Mouse (Mus musculus) intestine, embryonic 16.5 days (tissue): ENCODE results near the gene Slc22a4. TPM values are rescaled to one million over a fixed set of nuclear protein-coding genes. Genes with fewer than 3 reads are reported as not detected.
A peak's percentile ranks its signal among the peaks of the same experiment; 100 is the strongest.
"Not testable (repeated sequence)": the region's sequence is repeated elsewhere in the genome, so short reads cannot be mapped to it uniquely, and the experiment has no call there.

Experiments used
- ATAC-seq: fragments of 200-750 bp; cut with Nextera tagmentation; 2 replicates; pipeline ENCODE4 v1.8.0; 2017; ENCODE audit warnings: moderate TSS enrichment, moderate library complexity
- H3K27ac ChIP-seq: fragments of 300-500 bp; sonication (generic); 2 replicates; pipeline ENCODE4 v1.5.1; 2014; ENCODE audit warnings: mild to moderate bottlenecking, low read length
- H3K27me3 ChIP-seq: fragments of 300-500 bp; sonication (generic); replicated peaks from 2 replicates; pipeline ENCODE4 v1.6.1; 2014; ENCODE audit warnings: low read length, control low read depth, mixed read lengths; ENCODE audit not compliant: control insufficient read depth, insufficient read depth
- H3K36me3 ChIP-seq: fragments of 300-500 bp; sonication (generic); 2 replicates; pipeline ENCODE4 v1.6.1; 2014; ENCODE audit warnings: low read length, control low read depth; ENCODE audit not compliant: control insufficient read depth, insufficient read depth
- H3K4me1 ChIP-seq: fragments of 300-500 bp; sonication (generic); 2 replicates; pipeline ENCODE4 v1.6.1; 2014; ENCODE audit warnings: low read length, control low read depth, mixed read lengths; ENCODE audit not compliant: control insufficient read depth, insufficient read depth
- H3K4me2 ChIP-seq: fragments of 300-500 bp; sonication (generic); 2 replicates; pipeline ENCODE4 v1.6.1; 2014; ENCODE audit warnings: low read depth, low read length, control low read depth
- H3K4me3 ChIP-seq: fragments of 300-500 bp; sonication (generic); 2 replicates; pipeline ENCODE4 v1.5.1; 2014; ENCODE audit warnings: mild to moderate bottlenecking, low read length
- H3K9ac ChIP-seq: fragments of 300-500 bp; sonication (generic); 2 replicates; pipeline ENCODE4 v1.6.1; 2014; ENCODE audit warnings: low read depth, low read length
- H3K9me3 ChIP-seq: fragments of 300-500 bp; sonication (generic); 2 replicates; pipeline ENCODE4 v1.6.1; 2016; ENCODE audit warnings: low read length, control low read depth; ENCODE audit not compliant: control insufficient read depth
- WGBS: fragments of 180-500 bp; shearing (Covaris S2); extraction: QIAGEN DNeasy Blood & Tissue Kit; methylation state at CpG from one replicate; pipeline ENCODE4 v1.1.7; 2014; 5-methylcytosine and 5-hydroxymethylcytosine counted together
- polyA plus RNA-seq: library from polyadenylated mRNA; unstranded; fragments of >200 nt; fragmentation: Nextera tagmentation; extraction: Ambion mirVana; gene quantifications from 2 replicates; pipeline ENCODE4 v1.2.1, GENCODE M21; 2015

The Slc22a4 gene
- polyA plus RNA-seq, 1 experiment from 2014 or later: 1.4 TPM

- Histone ChIP-seq H3K4me3 (no peak overlapping the region), H3K4me1 (no peaks in the 10 kb centered on the region), H3K9me3 (no peaks in the 10 kb centered on the region), H3K27me3 (no peaks in the 10 kb centered on the region), H3K27ac (no peak overlapping the region), H3K4me2 (no peak overlapping the region), H3K36me3 (no peaks in the 10 kb centered on the region), H3K9ac (no peak overlapping the region)
- WGBS: 85% methylated on average over 5 of the region's 5 CpGs
- no peak for ATAC-seq
Measured at GRCm38 (mm10) chr11:54012961-54013360, 14.9 kb downstream of the Slc22a4 start.

GRCm38 (mm10) chr11:54011255-54011654 is 16.6 kb downstream of the Slc22a4 start:
- no peaks in the 10 kb centered on the region for H3K9me3 ChIP-seq
- no peak overlapping the region for H3K27ac ChIP-seq
- H3K36me3 ChIP-seq: no peaks in the 10 kb centered on the region
- no peak overlapping the region for H3K9ac ChIP-seq
- H3K27me3 ChIP-seq: no peaks in the 10 kb centered on the region
- no peaks in the 10 kb centered on the region for H3K4me1 ChIP-seq
- H3K4me3 ChIP-seq: no peak overlapping the region
- no peak overlapping the region for H3K4me2 ChIP-seq
- 68% methylated on average over 2 of the region's 2 CpGs for WGBS
- ATAC-seq: no peak

DNA sequence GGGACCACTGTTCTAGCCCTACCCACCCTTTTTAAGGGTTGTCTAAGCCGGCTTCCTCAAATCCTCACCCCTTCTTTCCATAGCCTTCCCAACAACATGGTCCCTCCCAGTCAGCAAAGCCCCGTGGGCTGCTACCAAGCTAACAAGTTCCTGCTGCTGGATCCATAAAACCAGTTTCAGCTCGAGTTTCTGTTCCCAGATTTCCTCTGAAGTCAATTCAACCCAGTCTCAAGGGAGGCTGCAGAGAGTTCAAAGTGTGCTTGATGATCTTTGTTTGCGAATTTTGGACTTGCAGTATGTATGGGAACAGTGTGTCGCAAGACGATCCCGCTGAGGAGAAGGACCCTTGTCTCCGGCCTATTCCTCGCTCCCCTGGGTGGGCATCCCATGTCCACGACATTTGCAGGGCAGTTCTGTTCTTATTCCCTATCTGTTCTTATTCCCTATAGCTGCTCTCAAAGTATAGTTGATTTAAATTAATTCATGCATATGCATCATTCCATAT is 19.4 kb downstream of the Slc22a4 start:
- 75% methylated on average over 10 of the region's 10 CpGs for WGBS
- Histone ChIP-seq H3K4me2 (no peak overlapping the region), H3K27me3 (no peaks in the 10 kb centered on the region), H3K27ac (no peak overlapping the region), H3K9me3 (no peaks in the 10 kb centered on the region), H3K4me3 (no peak overlapping the region), H3K36me3 (no peaks in the 10 kb centered on the region), H3K9ac (no peak overlapping the region), H3K4me1 (no peaks in the 10 kb centered on the region)
- ATAC-seq: no peak

DNA sequence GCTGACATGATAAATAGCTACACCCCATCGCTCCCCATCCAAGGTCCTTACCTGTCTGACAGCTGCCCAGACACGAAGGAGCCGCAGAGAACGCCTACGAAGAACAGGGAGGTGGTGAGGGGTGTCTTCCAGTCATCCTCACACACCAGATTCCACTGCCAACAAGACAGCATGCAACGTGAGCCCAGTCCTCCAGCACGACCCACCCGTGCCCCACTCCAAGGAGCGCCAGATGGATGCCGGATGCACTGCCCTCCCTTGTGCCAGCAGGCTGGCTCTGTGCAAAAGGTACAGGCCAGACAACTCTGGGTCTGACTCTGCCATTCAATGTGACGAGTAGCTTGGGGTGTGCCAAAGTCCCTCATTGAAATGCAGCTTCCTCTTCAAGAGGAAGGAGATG is 20.2 kb downstream of the Slc22a4 start:
- Histone ChIP-seq H3K4me2 (no peak overlapping the region), H3K27me3 (no peaks in the 10 kb centered on the region), H3K36me3 (no peaks in the 10 kb centered on the region), H3K9ac (no peak overlapping the region), H3K4me3 (no peak overlapping the region), H3K27ac (no peak overlapping the region), H3K9me3 (no peaks in the 10 kb centered on the region), H3K4me1 (no peaks in the 10 kb centered on the region)
- WGBS: 85% methylated on average over 11 of the region's 11 CpGs
- no peak for ATAC-seq

DNA sequence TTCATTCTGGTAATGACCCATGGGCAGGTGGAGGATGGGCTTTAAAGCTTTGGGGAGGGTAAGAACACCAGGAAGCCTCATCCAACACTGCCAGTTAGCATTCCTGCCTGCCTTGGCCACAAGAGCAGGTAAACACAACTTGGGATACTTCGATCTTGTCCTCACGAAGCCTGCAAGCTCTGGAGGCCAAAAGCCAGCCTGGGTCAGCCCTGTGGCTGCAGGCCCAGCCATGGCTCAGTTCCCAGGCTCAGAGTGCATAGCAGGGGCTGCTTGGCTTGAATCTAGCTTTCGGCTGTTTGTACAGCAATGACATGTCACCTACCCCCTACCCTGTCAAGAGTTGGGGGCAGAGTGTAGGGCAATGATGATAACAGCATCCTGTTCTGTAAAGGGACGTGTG is 21.0 kb downstream of the Slc22a4 start:
- Histone ChIP-seq H3K4me2 (no peak overlapping the region), H3K4me1 (no peaks in the 10 kb centered on the region), H3K27me3 (no peaks in the 10 kb centered on the region), H3K4me3 (no peak overlapping the region), H3K36me3 (no peaks in the 10 kb centered on the region), H3K9ac (no peak overlapping the region), H3K9me3 (no peaks in the 10 kb centered on the region), H3K27ac (no peak overlapping the region)
- 63% methylated on average over 4 of the region's 4 CpGs for WGBS
- no peak for ATAC-seq

DNA sequence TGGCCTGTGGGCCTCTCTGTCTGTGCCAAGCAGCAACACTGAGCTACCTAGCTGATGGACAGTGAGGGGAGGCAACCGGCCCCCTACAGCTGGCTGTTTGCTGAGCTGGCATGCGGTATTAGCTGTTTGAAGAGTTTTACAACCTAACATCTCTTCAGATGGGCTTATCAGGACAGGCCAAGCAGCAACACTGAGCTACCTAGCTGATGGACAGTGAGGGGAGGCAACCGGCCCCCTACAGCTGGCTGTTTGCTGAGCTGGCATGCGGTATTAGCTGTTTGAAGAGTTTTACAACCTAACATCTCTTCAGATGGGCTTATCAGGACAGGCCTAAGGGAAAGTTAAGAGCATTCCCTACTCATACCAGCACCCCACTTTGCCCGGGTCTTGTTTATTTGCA is 21.5 kb downstream of the Slc22a4 start:
- H3K4me2 ChIP-seq, H3K27me3 ChIP-seq, ATAC-seq, H3K9ac ChIP-seq, H3K4me3 ChIP-seq, H3K27ac ChIP-seq, H3K36me3 ChIP-seq, H3K4me1 ChIP-seq, H3K9me3 ChIP-seq: not testable (repeated sequence)
- WGBS: 24% methylated on average over 5 of the region's 5 CpGs

- Histone ChIP-seq H3K9ac (no peak overlapping the region), H3K36me3 (no peaks in the 10 kb centered on the region), H3K27ac (no peak overlapping the region), H3K9me3 (no peaks in the 10 kb centered on the region), H3K4me1 (no peaks in the 10 kb centered on the region), H3K4me3 (no peak overlapping the region), H3K27me3 (no peaks in the 10 kb centered on the region), H3K4me2 (no peak overlapping the region)
- ATAC-seq: peak; percentile 82
- WGBS: 77% methylated on average over 3 of the region's 3 CpGs
Measured at GRCm38 (mm10) chr11:54004734-54005133, 23.2 kb downstream of the Slc22a4 start.

GRCm38 (mm10) chr11:54004221-54004620 is 23.7 kb downstream of the Slc22a4 start:
- Histone ChIP-seq H3K27me3 (no peaks in the 10 kb centered on the region), H3K4me1 (no peaks in the 10 kb centered on the region), H3K27ac (no peak overlapping the region), H3K9me3 (no peaks in the 10 kb centered on the region), H3K4me3 (no peak overlapping the region), H3K4me2 (no peak overlapping the region), H3K36me3 (no peaks in the 10 kb centered on the region), H3K9ac (no peak overlapping the region)
- 68% methylated on average over 9 of the region's 9 CpGs for WGBS
- ATAC-seq: no peak

DNA sequence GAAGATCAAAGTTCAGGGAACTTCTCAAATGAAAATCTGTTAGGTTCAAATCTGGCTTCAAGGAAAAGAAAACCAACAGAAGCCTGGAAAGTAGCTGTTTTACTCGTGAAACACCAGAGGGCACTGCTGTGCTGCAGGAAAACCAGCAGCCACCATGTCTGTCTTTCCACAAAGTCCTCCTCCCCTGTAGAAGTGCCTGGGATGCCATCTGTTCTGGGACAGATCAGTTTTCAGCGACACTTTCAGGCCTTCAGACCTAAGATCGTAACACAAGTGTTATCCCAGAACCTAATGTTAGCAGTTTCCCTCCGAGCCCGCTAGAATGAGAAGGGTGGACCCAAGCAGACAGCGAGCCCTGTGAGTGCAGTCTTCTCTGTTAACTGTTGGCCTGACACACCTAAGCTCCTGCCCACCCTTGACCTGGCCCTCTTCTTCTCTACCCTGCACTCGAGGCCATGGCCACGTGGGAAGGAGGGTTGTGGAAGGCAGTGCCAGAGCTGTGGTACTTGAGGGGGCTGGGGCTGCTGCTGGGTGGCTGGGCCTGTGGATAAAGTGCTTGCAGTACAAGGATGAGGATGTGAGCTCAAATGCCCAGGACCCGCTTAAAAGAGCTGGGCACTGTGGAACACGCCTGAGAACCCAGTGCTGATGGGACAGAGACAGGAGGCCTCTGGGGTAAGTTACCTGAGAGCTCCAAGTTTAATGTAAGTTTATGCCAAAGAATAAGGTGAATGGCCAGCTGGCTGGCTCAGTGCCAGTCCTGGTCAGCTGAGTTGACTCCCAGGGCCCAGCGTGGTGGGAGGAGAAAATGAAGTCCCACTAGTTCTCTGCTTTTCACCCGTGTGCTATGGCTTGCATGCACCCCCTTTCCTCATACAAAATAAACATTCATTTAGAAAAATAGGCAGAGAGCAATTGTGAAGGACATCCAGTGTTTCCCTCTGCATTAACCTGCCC is 24.9 kb downstream of the Slc22a4 start:
- WGBS: 43% methylated on average over 12 of the region's 12 CpGs
- not testable (repeated sequence) for H3K4me3 ChIP-seq, H3K27ac ChIP-seq, H3K9me3 ChIP-seq, H3K27me3 ChIP-seq, H3K4me2 ChIP-seq, H3K36me3 ChIP-seq, H3K9ac ChIP-seq, H3K4me1 ChIP-seq, ATAC-seq
